In genomic region chr15:103480129-103480528, GRCm38 (mm10) we compare ENCODE assay signal across 41 mouse cellular contexts. TPM values are rescaled to one million over a fixed set of nuclear protein-coding genes. Genes with fewer than 3 reads are reported as not detected.
"Had no signal": no experiment of that assay in that cellular context is flagged by ENCODE, and none has a peak within 500 bp of the region (broad histone marks: within the 10 kb centered on the region; RNA-seq: fewer than 3 reads in every experiment).

No protein-coding gene starts in this region.

- ATAC-seq: forebrain, embryonic 15.5 days; forebrain, postnatal 0 days; hindbrain, embryonic 16.5 days; inflammation-experienced regulatory T-cells, adult 6 months; liver, embryonic 12.5 days had no signal

- H3K9ac ChIP-seq: forebrain, embryonic 15.5 days; forebrain, postnatal 0 days; heart, embryonic 12.5 days; hindbrain, embryonic 12.5 days; hindbrain, embryonic 14.5 days; kidney, embryonic 15.5 days; limb, embryonic 13.5 days; limb, embryonic 15.5 days; liver, embryonic 12.5 days had no signal

- H3K4me1 ChIP-seq: heart, embryonic 10.5 days; heart, embryonic 12.5 days; kidney, embryonic 15.5 days; liver, embryonic 12.5 days had no signal

- H3K27ac ChIP-seq: forebrain, embryonic 15.5 days; heart, embryonic 10.5 days; hindbrain, embryonic 10.5 days; hindbrain, embryonic 12.5 days; hindbrain, embryonic 14.5 days; kidney, embryonic 15.5 days; kidney, postnatal 0 days; layer of hippocampus, adult 2 months; limb, embryonic 13.5 days; limb, embryonic 15.5 days; liver, embryonic 12.5 days had no signal

- H3K9me3 ChIP-seq: forebrain, embryonic 15.5 days; heart, embryonic 10.5 days; heart, embryonic 12.5 days; hindbrain, embryonic 10.5 days; hindbrain, embryonic 12.5 days; kidney, embryonic 15.5 days; limb, embryonic 13.5 days; limb, embryonic 15.5 days; liver, embryonic 12.5 days had no signal

- H3K4me2 ChIP-seq: forebrain, embryonic 15.5 days; heart, embryonic 12.5 days; hindbrain, embryonic 12.5 days; hindbrain, embryonic 14.5 days; kidney, embryonic 15.5 days; limb, embryonic 13.5 days; limb, embryonic 15.5 days; liver, embryonic 12.5 days had no signal

- DNase-seq: forebrain, postnatal 0 days; gastrocnemius, postnatal 10 days; gastrocnemius, postnatal 25 days; heart, postnatal 10 days; heart, postnatal 4 days; kidney, adult 11 months; kidney, adult 2 months; kidney, adult 9 months; kidney, postnatal 14 days; kidney, postnatal 36 days; layer of hippocampus, adult 9-11 months; layer of hippocampus, postnatal 36 days; left cerebral cortex, postnatal 4 days had no signal

- H3K27me3 ChIP-seq: forebrain, embryonic 15.5 days; hindbrain, embryonic 12.5 days; limb, embryonic 15.5 days; liver, embryonic 12.5 days had no signal

- H3K4me3 ChIP-seq: forebrain, embryonic 15.5 days; heart, embryonic 10.5 days; heart, embryonic 12.5 days; hindbrain, embryonic 10.5 days; hindbrain, embryonic 12.5 days; kidney, embryonic 15.5 days; layer of hippocampus, adult 2 months; limb, embryonic 13.5 days; limb, embryonic 15.5 days; liver, embryonic 12.5 days had no signal

- H3K36me3 ChIP-seq: forebrain, embryonic 15.5 days; heart, embryonic 10.5 days; heart, embryonic 12.5 days; hindbrain, embryonic 10.5 days; hindbrain, embryonic 12.5 days; kidney, embryonic 15.5 days; limb, embryonic 13.5 days; limb, embryonic 15.5 days; liver, embryonic 12.5 days had no signal

RNA-seq across cellular contexts. Expression of gene Gtsf2, which starts 31.9 kb away (rescaled TPM):
- total RNA-seq: forebrain, postnatal 0 days; gastrocnemius, adult 18-20 months; gastrocnemius, postnatal 10 days; gastrocnemius, postnatal 25 days; gastrocnemius, postnatal 4 days; heart, adult 8-10 months; heart, postnatal 10 days; heart, postnatal 25 days; heart, postnatal 4 days; layer of hippocampus, adult 2 months; layer of hippocampus, postnatal 14 days; layer of hippocampus, postnatal 36 days; left cerebral cortex, adult 18-20 months; left cerebral cortex, adult 8-10 months; left cerebral cortex, postnatal 10 days; left cerebral cortex, postnatal 25 days; left cerebral cortex, postnatal 4 days; liver, adult 2 months had no signal
- polyA plus RNA-seq: forebrain, embryonic 15.5 days; forebrain, postnatal 0 days; heart, embryonic 10.5 days; heart, embryonic 12.5 days; heart, embryonic 14.5 days; heart, embryonic 16.5 days; hindbrain, embryonic 10.5 days; hindbrain, embryonic 12.5 days; hindbrain, embryonic 14.5 days; inflammation-experienced regulatory T-cells, adult 6 months; kidney, adult 2 months; kidney, embryonic 15.5 days; kidney, postnatal 0 days; limb, embryonic 11.5 days; limb, embryonic 13.5 days; limb, embryonic 15.5 days; liver, adult 2 months; liver, embryonic 12.5 days had no signal

RNA-seq across cellular contexts. Expression of gene Gtsf1, which starts 49.9 kb away (rescaled TPM):
- total RNA-seq: forebrain, postnatal 0 days; gastrocnemius, adult 18-20 months; gastrocnemius, postnatal 10 days; gastrocnemius, postnatal 25 days; gastrocnemius, postnatal 4 days; granulocyte monocyte progenitor cell, adult 5-6 weeks; heart, postnatal 25 days; layer of hippocampus, adult 2 months; layer of hippocampus, postnatal 14 days; layer of hippocampus, postnatal 36 days; left cerebral cortex, adult 8-10 months; left cerebral cortex, postnatal 10 days; left cerebral cortex, postnatal 4 days; liver, adult 2 months had no signal
- polyA plus RNA-seq: forebrain, embryonic 15.5 days; forebrain, postnatal 0 days; hindbrain, embryonic 10.5 days; hindbrain, embryonic 12.5 days; hindbrain, embryonic 14.5 days; hindbrain, embryonic 16.5 days; kidney, adult 2 months; kidney, embryonic 15.5 days; kidney, postnatal 0 days; limb, embryonic 11.5 days; limb, embryonic 13.5 days; limb, embryonic 15.5 days; liver, adult 2 months; liver, embryonic 12.5 days had no signal

RNA-seq across cellular contexts. Expression of gene Ppp1r1a, which starts 57.7 kb away (rescaled TPM):
- total RNA-seq: granulocyte monocyte progenitor cell, adult 5-6 weeks had no signal
- polyA plus RNA-seq: liver, adult 2 months had no signal
